Mouse (Mus musculus) liver, adult 2 months (tissue): ENCODE measurements around the gene Ppp1r1a. TPM values are rescaled to one million over a fixed set of nuclear protein-coding genes. Genes with fewer than 3 reads are reported as not detected.

ENCODE experiments used
- DNase-seq: peaks from one replicate; pipeline ENCODE4 v3.0.0-alpha.2; 2011; ENCODE audit warnings: low read depth, low spot score; ENCODE audit errors: extremely low read depth
- H3K27ac ChIP-seq: fragments of 200-500 bp; replicated peaks from 2 replicates; pipeline ENCODE4 v1.5.1; 2012; ENCODE audit warnings: low read depth, mild to moderate bottlenecking, control low read depth, inconsistent platforms, low read length; ENCODE audit not compliant: insufficient read depth
- H3K27me3 ChIP-seq: fragments of 200-500 bp; 2 replicates; pipeline ENCODE4 v1.6.1; 2012; ENCODE audit warnings: mild to moderate bottlenecking, moderate library complexity, low read length, inconsistent platforms; ENCODE audit not compliant: control insufficient read depth, insufficient read depth
- H3K36me3 ChIP-seq: fragments of 200-500 bp; 2 replicates; pipeline ENCODE4 v1.6.1; 2012; ENCODE audit warnings: low read length, inconsistent platforms; ENCODE audit not compliant: control insufficient read depth, insufficient read depth
- H3K4me1 ChIP-seq: fragments of 200-500 bp; 2 replicates; pipeline ENCODE4 v1.6.1; 2011; ENCODE audit warnings: low read length; ENCODE audit not compliant: control insufficient read depth, insufficient read depth
- H3K4me3 ChIP-seq: fragments of 200-500 bp; 2 replicates; pipeline ENCODE4 v1.5.1; 2011; ENCODE audit warnings: low read depth, mild to moderate bottlenecking, control low read depth, low read length, moderate library complexity; ENCODE audit not compliant: insufficient read depth
- H3K79me2 ChIP-seq: fragments of 200-500 bp; 2 replicates; pipeline ENCODE4 v1.6.1; 2012; ENCODE audit warnings: inconsistent platforms, mild to moderate bottlenecking, low read length, moderate library complexity; ENCODE audit not compliant: control insufficient read depth, insufficient read depth
- H3K9ac ChIP-seq: fragments of 200-500 bp; 2 replicates; pipeline ENCODE4 v1.6.1; 2012; ENCODE audit warnings: low read depth, mild to moderate bottlenecking, control low read depth, inconsistent platforms, low read length
- CTCF ChIP-seq: fragments of 200-500 bp; IDR thresholded peaks from 2 replicates; pipeline ENCODE4 v1.5.1; 2011; ENCODE audit warnings: low read depth, low read length, control low read depth
- POLR2A ChIP-seq: fragments of 200-500 bp; IDR thresholded peaks from 2 replicates; pipeline ENCODE4 v1.6.1; 2011; ENCODE audit warnings: low read length, control low read depth; ENCODE audit not compliant: insufficient read depth; ENCODE audit errors: extremely low read depth
- WGBS: fragments of 180-500 bp; shearing (Covaris S2); methylation state at CpG from one replicate; pipeline ENCODE4 v1.1.7; 2018; 5-methylcytosine and 5-hydroxymethylcytosine counted together
- polyA plus RNA-seq: library from polyadenylated mRNA; depleted of rRNA; stranded (reverse); fragments of >200 nt; gene quantifications from 2 replicates; pipeline ENCODE4 v1.2.3, GENCODE M21; 2012
- total RNA-seq: library from RNA; depleted of rRNA; stranded (reverse); fragments of >200 nt; gene quantifications from 2 replicates; pipeline ENCODE4 v1.2.3, GENCODE M21; 2014

Gene Ppp1r1a
- total and polyA plus RNA-seq, 2 experiments, result 0.09 TPM; not detected in 1

- H3K4me3 ChIP-seq, result no peak overlapping the region
- DNase-seq, result no peak
- no peaks in the 10 kb centered on the region for H3K4me1 ChIP-seq
- TF ChIP-seq POLR2A, result no peak
- TF ChIP-seq CTCF, result no peak
- no peaks in the 10 kb centered on the region for H3K79me2 ChIP-seq
- H3K27ac ChIP-seq, result no peak overlapping the region
- no peak overlapping the region for H3K9ac ChIP-seq
- 86% methylated on average over 1 of the region's 1 CpGs for WGBS
- H3K27me3 ChIP-seq, result peaks cover 4% of the 10 kb centered on the region; the same call in 1 of the 2 replicates
- no peaks in the 10 kb centered on the region for H3K36me3 ChIP-seq
These were observed 37.1 kb downstream of the Ppp1r1a start for GRCm38 (mm10) chr15:103500723-103501122.

- Histone ChIP-seq H3K79me2 (no peaks in the 10 kb centered on the region), H3K27ac (no peak overlapping the region), H3K4me3 (no peak overlapping the region), H3K27me3 (peaks cover 4% of the 10 kb centered on the region; the same call in 1 of the 2 replicates), H3K9ac (no peak overlapping the region), H3K36me3 (no peaks in the 10 kb centered on the region), H3K4me1 (no peaks in the 10 kb centered on the region)
- TF ChIP-seq POLR2A (no peak), CTCF (no peak)
- DNase-seq, result no peak
- 38% methylated on average over 3 of the region's 3 CpGs for WGBS
These were observed 39.6 kb downstream of the Ppp1r1a start for GRCm38 (mm10) chr15:103498157-103498556.

- H3K4me1 ChIP-seq, result no peaks in the 10 kb centered on the region
- no peaks in the 10 kb centered on the region for H3K36me3 ChIP-seq
- 76% methylated on average over 10 of the region's 10 CpGs for WGBS
- no peak for DNase-seq
- no peak overlapping the region for H3K27ac ChIP-seq
- H3K4me3 ChIP-seq, result no peak overlapping the region
- TF ChIP-seq POLR2A (no peak), CTCF (no peak)
- H3K27me3 ChIP-seq, result no peaks in the 10 kb centered on the region
- H3K9ac ChIP-seq, result no peak overlapping the region
- H3K79me2 ChIP-seq, result no peaks in the 10 kb centered on the region
These were observed 41.3 kb downstream of the Ppp1r1a start for GRCm38 (mm10) chr15:103496204-103497140.

GRCm38 (mm10) chr15:103488336-103488735 lies 49.5 kb downstream of the Ppp1r1a start:
- WGBS, result 78% methylated on average over 4 of the region's 4 CpGs
- no peak overlapping the region for H3K4me3 ChIP-seq
- no peaks in the 10 kb centered on the region; the same call in none of the 2 replicates for H3K27me3 ChIP-seq
- H3K4me1 ChIP-seq, result no peaks in the 10 kb centered on the region
- H3K27ac ChIP-seq, result no peak overlapping the region
- no peaks in the 10 kb centered on the region for H3K36me3 ChIP-seq
- DNase-seq, result no peak
- no peaks in the 10 kb centered on the region for H3K79me2 ChIP-seq
- no peak for TF ChIP-seq POLR2A
- no peak for TF ChIP-seq CTCF
- no peak overlapping the region for H3K9ac ChIP-seq

GRCm38 (mm10) chr15:103486658-103487057 lies 51.1 kb downstream of the Ppp1r1a start:
- no peak overlapping the region for H3K27ac ChIP-seq
- TF ChIP-seq POLR2A (no peak), CTCF (no peak)
- H3K36me3 ChIP-seq, result no peaks in the 10 kb centered on the region
- 47% methylated on average over 1 of the region's 1 CpGs for WGBS
- no peaks in the 10 kb centered on the region for H3K79me2 ChIP-seq
- H3K9ac ChIP-seq, result no peak overlapping the region
- no peaks in the 10 kb centered on the region for H3K4me1 ChIP-seq
- no peaks in the 10 kb centered on the region; the same call in none of the 2 replicates for H3K27me3 ChIP-seq
- peak; percentile 23 for DNase-seq
- H3K4me3 ChIP-seq, result no peak overlapping the region

- WGBS, result 69% methylated on average over 3 of the region's 3 CpGs
- H3K27me3 ChIP-seq, result no peaks in the 10 kb centered on the region; the same call in none of the 2 replicates
- no peak for DNase-seq
These were observed 52.7 kb downstream of the Ppp1r1a start for GRCm38 (mm10) chr15:103485106-103485505.

More at GRCm38 (mm10) chr15:103485106-103485505, 52.7 kb downstream of the Ppp1r1a start:
- no peak overlapping the region for H3K4me3 ChIP-seq
- no peak for TF ChIP-seq POLR2A
- no peak for TF ChIP-seq CTCF
- no peak overlapping the region for H3K9ac ChIP-seq
- H3K4me1 ChIP-seq, result no peaks in the 10 kb centered on the region
- H3K36me3 ChIP-seq, result no peaks in the 10 kb centered on the region
- no peaks in the 10 kb centered on the region for H3K79me2 ChIP-seq
- H3K27ac ChIP-seq, result no peak overlapping the region
